9 mouse cellular contexts compared by ENCODE assay signal in the genomic region with DNA sequence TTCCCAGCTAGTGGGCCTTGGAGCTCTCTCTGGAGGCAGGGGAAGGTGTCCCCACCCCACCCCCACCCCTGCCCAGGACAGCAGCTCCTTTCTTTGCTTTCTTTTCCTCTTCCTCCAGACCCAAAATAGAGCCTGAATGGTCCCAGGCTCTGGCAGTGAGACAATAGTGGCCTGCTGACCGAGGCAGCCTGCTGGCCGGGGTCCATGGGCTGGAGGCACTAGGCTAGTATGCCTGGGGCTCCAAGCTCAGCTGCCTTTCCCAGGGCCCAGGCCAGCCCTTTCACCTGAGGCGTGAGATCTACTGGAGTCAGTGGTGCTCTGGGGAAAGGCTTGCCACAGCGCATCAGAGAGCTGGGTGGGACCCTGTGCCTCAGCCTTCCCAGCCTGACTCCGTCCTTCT. TPM values are rescaled to one million over a fixed set of nuclear protein-coding genes. Genes with fewer than 3 reads are reported as not detected.
DNase-seq lines count a peak whose midpoint lies in the region; ATAC-seq lines count a peak whose summit lies in the region.
"Had no signal": no experiment of that assay in that cellular context is flagged by ENCODE, and none has a peak within 500 bp of the region (broad histone marks: within the 10 kb centered on the region; RNA-seq: fewer than 3 reads in every experiment).

No protein-coding gene starts in this region.

- 0 out of 2 replicates have a peak overlapping the region, but pooled peaks have one; percentile 4 for H3K9ac ChIP-seq in embryonic facial prominence, embryonic 15.5 days
- H3K9ac ChIP-seq in stomach, embryonic 15.5 days: no peak overlapping the region

- H3K36me3 ChIP-seq in embryonic facial prominence, embryonic 15.5 days: no peaks in the 10 kb centered on the region
- H3K36me3 ChIP-seq in stomach, embryonic 15.5 days: no peaks in the 10 kb centered on the region

- H3K27me3 ChIP-seq in embryonic facial prominence, embryonic 15.5 days: no peaks in the 10 kb centered on the region
- H3K27me3 ChIP-seq in stomach, embryonic 15.5 days (replicated peaks): no peaks in the 10 kb centered on the region

- no peak overlapping the region for H3K4me3 ChIP-seq in embryonic facial prominence, embryonic 15.5 days (replicated peaks)
- H3K4me3 ChIP-seq in stomach, embryonic 15.5 days (replicated peaks): no peak overlapping the region
- H3K4me3 ChIP-seq: erythroblast, embryonic 14.5 days had no signal

- intact Hi-C loops in heart, postnatal 14 days (cut with DNase I): no loop called here

- no peak overlapping the region for H3K4me2 ChIP-seq in embryonic facial prominence, embryonic 15.5 days (replicated peaks)
- H3K4me2 ChIP-seq in stomach, embryonic 15.5 days: no peak overlapping the region

- peak overlapping the region; percentile 73 for H3K27ac ChIP-seq in embryonic facial prominence, embryonic 15.5 days (replicated peaks)
- H3K27ac ChIP-seq in stomach, embryonic 15.5 days: peak overlapping the region; percentile 61

- peaks cover 64% of the 10 kb centered on the region for H3K4me1 ChIP-seq in embryonic facial prominence, embryonic 15.5 days
- H3K4me1 ChIP-seq in stomach, embryonic 15.5 days: peaks cover 57% of the 10 kb centered on the region

- no peak for ATAC-seq in embryonic facial prominence, embryonic 15.5 days (ENCODE audit: insufficient number of reproducible peaks, low FRiP score, low TSS enrichment, low read depth)
- ATAC-seq in stomach, embryonic 15.5 days (ENCODE audit: insufficient read depth, low FRiP score, low read depth): no peak

- peak; percentile 57 to 59 for DNase-seq in left cerebral cortex, adult 18-20 months (ENCODE audit: low spot score in 2 of 2)
- DNase-seq in left cerebral cortex, adult 11 months (ENCODE audit: low spot score): no peak
- DNase-seq in heart, postnatal 14 days: peak; percentile 76 to 80
- DNase-seq in kidney, postnatal 36 days: peak; percentile 86 to 89
- DNase-seq in lung, postnatal 14 days: peak; percentile 62
- no peak for DNase-seq in T-cell, adult 2 months (ENCODE audit: low spot score)

- H3K9me3 ChIP-seq in embryonic facial prominence, embryonic 15.5 days (replicated peaks): no peaks in the 10 kb centered on the region
- no peaks in the 10 kb centered on the region for H3K9me3 ChIP-seq in stomach, embryonic 15.5 days

- WGBS in embryonic facial prominence, embryonic 15.5 days: 40% methylated on average over 5 of the region's 5 CpGs
- 66% methylated on average over 5 of the region's 5 CpGs for WGBS in stomach, embryonic 15.5 days

RNA-seq across cellular contexts. Expression of a gene that starts 18.0 kb away (rescaled TPM):
- 10 to 100 TPM; 81.2 to 81.3 TPM for total RNA-seq in left cerebral cortex, adult 18-20 months (2021)
- 29.9 and 31.9 TPM in 2 replicates for polyA plus RNA-seq in embryonic facial prominence, embryonic 15.5 days (2015; fragmentation: Nextera tagmentation; extraction: Ambion mirVana)
- total RNA-seq in heart, postnatal 14 days (2021): 10 to 100 TPM; 59.3 to 73.3 TPM
- polyA plus RNA-seq in stomach, embryonic 15.5 days (2015; fragmentation: Nextera tagmentation; extraction: Ambion mirVana): 42.7 and 47.9 TPM in 2 replicates

RNA-seq across cellular contexts. Expression of a gene that starts 25.0 kb away (rescaled TPM):
- total RNA-seq in left cerebral cortex, adult 18-20 months (2021): under 1 TPM; 0.30 to 0.87 TPM
- polyA plus RNA-seq in embryonic facial prominence, embryonic 15.5 days (2015; fragmentation: Nextera tagmentation; extraction: Ambion mirVana): 3.2 and 3.8 TPM in 2 replicates
- 1 to 10 TPM; 1.5 TPM for total RNA-seq in heart, postnatal 14 days (2021)
- 3.1 and 3.6 TPM in 2 replicates for polyA plus RNA-seq in stomach, embryonic 15.5 days (2015; fragmentation: Nextera tagmentation; extraction: Ambion mirVana)

Comparison
In these comparisons a context has a peak if more than half of its experiments do, and no peak if none do; other contexts are left out.
1. DNase-seq: peak in left cerebral cortex, adult 18-20 months (2 of 2), heart, postnatal 14 days (2 of 2), kidney, postnatal 36 days (2 of 2) and lung, postnatal 14 days (single experiment); none in left cerebral cortex, adult 11 months (single experiment) and T-cell, adult 2 months (single experiment).